Mouse (Mus musculus): Measurements from ENCODE around the gene Cend1.

- TF ChIP-seq CTCF (IDR thresholded peaks at IDR 0.05; ENCODE audit: low read depth) (no peak), EP300 (IDR thresholded peaks at IDR 0.05; ENCODE audit: low read depth) (no peak)
Observed at GRCm38 (mm10) chr7:141432186-141432611, 2.9 kb upstream of the Cend1 start.
